In the genomic region with DNA sequence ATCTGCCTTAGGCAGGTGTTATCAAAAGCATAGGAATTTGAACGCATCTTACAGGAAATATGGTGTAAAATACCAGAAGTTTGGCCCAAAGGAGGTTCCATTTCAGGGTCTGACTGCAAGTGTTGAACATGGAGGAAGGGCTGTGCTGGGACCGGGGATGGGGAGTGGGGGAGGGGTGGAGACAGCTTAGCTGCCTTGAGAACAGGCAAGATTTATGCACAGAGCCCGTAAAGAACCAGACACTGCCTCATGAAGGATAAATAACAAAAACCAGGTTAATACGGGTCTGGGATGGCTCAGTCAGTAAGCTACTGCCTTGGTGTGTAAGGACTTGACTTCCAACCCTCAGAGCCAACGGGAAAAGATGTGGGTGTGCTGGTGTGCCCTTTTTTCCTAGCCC, we compare ENCODE assay signal across 29 mouse cellular contexts.
DNase-seq lines count a peak whose midpoint lies in the region; ATAC-seq lines count a peak whose summit lies in the region.
"Had no signal": no experiment of that assay in that cellular context is flagged by ENCODE, and none has a peak within 500 bp of the region (broad histone marks: within the 10 kb centered on the region; RNA-seq: fewer than 3 reads in every experiment).

No protein-coding gene starts in this region.

- no peak for ATAC-seq in limb, embryonic 11.5 days (ENCODE audit: insufficient number of reproducible peaks, low FRiP score, low TSS enrichment, low read depth)
- ATAC-seq: forebrain, embryonic 14.5 days; forebrain, postnatal 0 days; hindbrain, embryonic 16.5 days; intestine, embryonic 16.5 days; Patski had no signal

- no peaks in the 10 kb centered on the region for H3K27me3 ChIP-seq in limb, embryonic 11.5 days (ENCODE audit: control insufficient read depth, insufficient read depth, low read length)
- H3K27me3 ChIP-seq: CH12.LX; heart, embryonic 15.5 days; hindbrain, embryonic 13.5 days; Patski had no signal

- WGBS in limb, embryonic 11.5 days: 23% methylated on average over 5 of the region's 5 CpGs

- no peak overlapping the region for H3K9ac ChIP-seq in limb, embryonic 11.5 days (ENCODE audit: low read length)
- H3K9ac ChIP-seq: forebrain, postnatal 0 days; heart, embryonic 12.5 days; heart, embryonic 15.5 days; hindbrain, embryonic 13.5 days had no signal

- peak; percentile 29 for DNase-seq in heart, adult 11 months
- DNase-seq in heart, adult 9 months (ENCODE audit: low spot score in 2 of 2): no peak
- peak; percentile 34 for DNase-seq in embryo, embryonic 10.5 days (ENCODE audit: low spot score)
- DNase-seq in embryo, embryonic 11.5 days (ENCODE audit: low read depth, low spot score): peak; percentile 16
- DNase-seq in limb, embryonic 11.5 days (ENCODE audit: low spot score): peak; percentile 51
- no peak for DNase-seq in spleen, adult 12 weeks (ENCODE audit: low spot score)
- DNase-seq in gastrocnemius, postnatal 25 days: no peak
- DNase-seq in thymus, postnatal 10 days (ENCODE audit: low spot score in 2 of 2): no peak
- DNase-seq: adrenal gland, postnatal 10 days; adrenal gland, postnatal 36 days; B cell, adult 2 months; cerebellum, adult 18-20 months; cerebellum, adult 9-11 months; cerebellum, postnatal 25 days; forebrain, postnatal 0 days; gastrocnemius, postnatal 36 days; heart, postnatal 10 days; heart, postnatal 36 days had no signal

- H3K27ac ChIP-seq in limb, embryonic 11.5 days (replicated peaks; ENCODE audit: low read depth, low read length): no peak overlapping the region
- H3K27ac ChIP-seq: forebrain, embryonic 10.5 days; heart, embryonic 15.5 days; hindbrain, embryonic 10.5 days; hindbrain, embryonic 13.5 days had no signal

- no peak overlapping the region for H3K4me3 ChIP-seq in limb, embryonic 11.5 days (ENCODE audit: low read depth, low read length)
- H3K4me3 ChIP-seq: forebrain, embryonic 10.5 days; heart, embryonic 12.5 days; heart, embryonic 15.5 days; hindbrain, embryonic 10.5 days; hindbrain, embryonic 13.5 days had no signal

- H3K36me3 ChIP-seq in limb, embryonic 11.5 days (ENCODE audit: control insufficient read depth, insufficient read depth, low read length): no peaks in the 10 kb centered on the region
- H3K36me3 ChIP-seq: forebrain, embryonic 10.5 days; G1E; heart, embryonic 12.5 days; heart, embryonic 15.5 days; hindbrain, embryonic 10.5 days; hindbrain, embryonic 13.5 days had no signal

- H3K4me1 ChIP-seq in limb, embryonic 11.5 days (ENCODE audit: control insufficient read depth, insufficient read depth, low read length): 0 out of 2 replicates have a peak, but pooled peaks cover 3% of the 10 kb centered on the region
- H3K4me1 ChIP-seq: heart, embryonic 12.5 days; heart, embryonic 15.5 days had no signal

- H3K4me2 ChIP-seq in limb, embryonic 11.5 days (ENCODE audit: low read depth, severe bottlenecking): no peak overlapping the region
- H3K4me2 ChIP-seq: heart, embryonic 12.5 days; heart, embryonic 15.5 days; hindbrain, embryonic 13.5 days had no signal

- H3K9me3 ChIP-seq in limb, embryonic 11.5 days (ENCODE audit: control insufficient read depth, low read length): no peaks in the 10 kb centered on the region
- H3K9me3 ChIP-seq: forebrain, embryonic 10.5 days; heart, embryonic 12.5 days; heart, embryonic 15.5 days; hindbrain, embryonic 10.5 days; hindbrain, embryonic 13.5 days had no signal

Comparison
In these comparisons a context has a peak if more than half of its experiments do, and no peak if none do; other contexts are left out.
1. DNase-seq: peak in heart, adult 11 months (single experiment), embryo, embryonic 10.5 days (single experiment), embryo, embryonic 11.5 days (single experiment) and limb, embryonic 11.5 days (single experiment); none in heart, adult 9 months (0 of 2), spleen, adult 12 weeks (single experiment), gastrocnemius, postnatal 25 days (single experiment) and thymus, postnatal 10 days (0 of 2).